Mouse (Mus musculus) adrenal gland, adult 2 months (tissue): ENCODE data around the gene Vcl. TPM values are rescaled to one million over a fixed set of nuclear protein-coding genes. Genes with fewer than 3 reads are reported as not detected.

Experiments
- DNase-seq: peaks from one replicate; pipeline ENCODE4 v3.0.0; 2021
- polyA plus RNA-seq: library from polyadenylated mRNA; depleted of rRNA; stranded (reverse); fragments of >200 nt; gene quantifications from 2 replicates; pipeline ENCODE4 v1.2.3, GENCODE M21; 2012
- total RNA-seq, 2 experiments: library from RNA; stranded (reverse); gene quantifications; 2 replicates each; pipeline ENCODE4 v1.2.3; 2021

Gene Vcl
- total and polyA plus RNA-seq, 3 experiments = 36.4 to 122 (median 69.9) TPM

- DNase-seq = no peak
These were observed 84.7 kb downstream of the Vcl start for GRCm38 (mm10) chr14:21013800-21014334.

- no peak for DNase-seq
These were observed 88.7 kb downstream of the Vcl start for GRCm38 (mm10) chr14:21017871-21018270.

GRCm38 (mm10) chr14:21018977-21019376 lies 89.8 kb downstream of the Vcl start:
- DNase-seq = no peak

- no peak for DNase-seq
These were observed 91.2 kb downstream of the Vcl start for GRCm38 (mm10) chr14:21020435-21020834.

GRCm38 (mm10) chr14:21027542-21027941 lies 98.3 kb downstream of the Vcl start:
- no peak for DNase-seq

GRCm38 (mm10) chr14:21029025-21029659 lies 99.9 kb downstream of the Vcl start:
- DNase-seq = peak; percentile 31

- peak; percentile 67 for DNase-seq
These were observed 102.7 kb downstream of the Vcl start for GRCm38 (mm10) chr14:21031783-21032511.

GRCm38 (mm10) chr14:21034271-21034670 lies 105.1 kb downstream of the Vcl start:
- DNase-seq = no peak

- DNase-seq = no peak
These were observed 105.6 kb downstream of the Vcl start for GRCm38 (mm10) chr14:21034791-21035190.

- DNase-seq = peak; percentile 33
These were observed 109.9 kb downstream of the Vcl start for GRCm38 (mm10) chr14:21039077-21039476.

GRCm38 (mm10) chr14:21039623-21040022 lies 110.4 kb downstream of the Vcl start:
- DNase-seq = no peak

- DNase-seq = no peak
These were observed 118.6 kb downstream of the Vcl start for GRCm38 (mm10) chr14:21047840-21048239.

GRCm38 (mm10) chr14:21048879-21049278 lies 119.7 kb downstream of the Vcl start:
- DNase-seq = peak; percentile 61

- DNase-seq = no peak
These were observed 121.5 kb downstream of the Vcl start for GRCm38 (mm10) chr14:21050734-21051133.

GRCm38 (mm10) chr14:21051380-21052111 lies 122.3 kb downstream of the Vcl start:
- no peak for DNase-seq

GRCm38 (mm10) chr14:21052112-21052780 lies 123.0 kb downstream of the Vcl start, which contains the start of the genes Ap3m1 and Adk:
Gene Ap3m1 (minus strand): TSS chr14:21052508.
Gene Adk (plus strand): TSS chr14:21052574.
- DNase-seq = peak; percentile 96

GRCm38 (mm10) chr14:21052781-21053130 lies 123.6 kb downstream of the Vcl start:
- DNase-seq = no peak

- DNase-seq = no peak
These were observed 124.0 kb downstream of the Vcl start for GRCm38 (mm10) chr14:21053151-21053550.

- peak; percentile 22 for DNase-seq
These were observed 124.4 kb downstream of the Vcl start for GRCm38 (mm10) chr14:21053586-21053985.

GRCm38 (mm10) chr14:21058972-21059371 lies 129.8 kb downstream of the Vcl start:
- no peak for DNase-seq

GRCm38 (mm10) chr14:21062766-21063513 lies 133.7 kb downstream of the Vcl start:
- no peak for DNase-seq
